Mouse (Mus musculus): ENCODE results near the gene Fscn3. TPM values are rescaled to one million over a fixed set of nuclear protein-coding genes. Genes with fewer than 3 reads are reported as not detected.

Gene Fscn3
- polyA plus RNA-seq, 1 experiment: not detected

DNA sequence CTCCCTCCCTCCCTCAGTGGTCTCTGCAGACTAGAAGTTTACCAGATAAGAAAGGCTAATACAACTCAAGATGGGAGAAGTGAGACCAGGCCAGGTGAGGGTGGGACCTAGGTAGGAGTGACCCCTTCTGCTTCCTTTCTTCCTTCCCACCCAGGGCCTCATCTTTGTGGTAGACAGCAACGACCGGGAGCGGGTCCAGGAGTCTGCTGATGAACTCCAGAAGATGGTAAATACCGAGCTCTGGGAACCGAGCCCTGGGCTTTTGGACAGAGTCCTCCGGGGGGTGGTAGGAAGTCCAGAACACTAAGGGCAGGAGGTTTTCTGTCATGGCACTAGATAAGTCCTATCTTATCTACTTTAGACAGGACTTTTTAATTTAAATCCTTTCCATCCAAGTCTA is 2.6 kb upstream of the Fscn3 start:
- no peak for DNase-seq (ENCODE audit: low spot score)

DNA sequence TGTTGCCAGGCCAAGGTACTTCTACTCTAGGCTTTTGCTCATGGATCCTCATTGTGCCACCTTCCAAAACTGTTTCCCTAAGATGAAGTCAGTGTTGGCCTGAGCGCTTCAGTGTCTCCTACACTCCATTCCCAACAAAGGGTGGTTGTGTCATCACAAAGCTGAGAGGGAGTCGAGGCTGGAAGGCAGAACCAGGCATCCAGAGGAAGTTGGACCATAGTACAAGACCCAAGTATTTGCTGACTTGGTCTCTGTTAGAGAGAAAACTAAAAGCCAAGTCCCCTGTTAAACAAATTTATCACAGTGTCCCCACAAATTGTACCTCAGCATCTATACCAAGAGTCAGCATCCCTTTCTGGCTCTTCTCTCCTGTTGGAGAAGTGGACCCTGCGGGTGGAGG is 701 bp downstream of the Fscn3 start, which contains the start of gene Gcc1:
Gene Gcc1 (minus strand): TSS at position 101 of the 400 bp plus-strand sequence.
- DNase-seq (ENCODE audit: low spot score): no peak

DNA sequence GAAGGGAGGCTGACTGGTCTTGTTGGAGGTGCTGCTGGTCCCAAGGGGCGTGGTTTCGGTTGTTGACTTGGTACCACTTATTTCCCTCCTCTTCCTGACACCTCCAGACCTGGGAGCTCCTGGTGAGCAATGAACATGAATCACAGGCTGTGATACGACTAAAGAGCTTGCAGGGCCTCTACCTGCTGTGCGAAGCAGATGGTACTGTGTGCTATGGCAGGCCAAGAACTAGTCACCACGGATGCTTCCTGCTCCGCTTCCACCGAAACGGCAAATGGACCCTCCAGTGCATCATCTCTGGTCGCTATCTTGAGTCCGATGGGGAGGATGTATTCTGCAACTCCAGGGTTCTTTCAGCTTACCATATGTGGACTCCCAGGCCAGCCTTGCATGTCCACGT is 2.3 kb downstream of the Fscn3 start:
- no peak for DNase-seq (ENCODE audit: low spot score)

GRCm38 (mm10) chr6:28430795-28431537 is 3.4 kb downstream of the Fscn3 start:
- DNase-seq (ENCODE audit: low spot score): no peak

GRCm38 (mm10) chr6:28431538-28431855 is 3.9 kb downstream of the Fscn3 start:
- no peak for DNase-seq (ENCODE audit: low spot score)

DNA sequence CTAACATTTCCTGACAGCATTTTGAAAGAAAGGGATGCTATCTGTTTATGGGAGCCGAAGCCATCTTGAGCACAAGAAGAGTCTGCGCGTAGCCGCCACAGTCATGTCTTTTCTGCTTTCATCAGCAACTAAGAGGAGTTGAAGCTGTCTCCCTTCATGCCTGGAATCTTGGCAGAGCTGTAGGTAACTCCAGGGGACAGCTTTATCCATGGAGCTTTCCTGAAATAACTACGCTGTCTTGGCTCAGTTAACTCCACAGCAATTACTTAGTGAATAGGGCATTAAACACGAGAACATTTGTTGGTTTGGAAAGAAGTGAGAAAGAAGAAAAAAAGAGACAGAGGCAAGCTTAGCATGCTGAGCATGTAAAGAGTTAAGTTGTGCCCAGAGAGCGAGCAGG is 20.3 kb downstream of the Fscn3 start:
- DNase-seq (ENCODE audit: low spot score): no peak

DNA sequence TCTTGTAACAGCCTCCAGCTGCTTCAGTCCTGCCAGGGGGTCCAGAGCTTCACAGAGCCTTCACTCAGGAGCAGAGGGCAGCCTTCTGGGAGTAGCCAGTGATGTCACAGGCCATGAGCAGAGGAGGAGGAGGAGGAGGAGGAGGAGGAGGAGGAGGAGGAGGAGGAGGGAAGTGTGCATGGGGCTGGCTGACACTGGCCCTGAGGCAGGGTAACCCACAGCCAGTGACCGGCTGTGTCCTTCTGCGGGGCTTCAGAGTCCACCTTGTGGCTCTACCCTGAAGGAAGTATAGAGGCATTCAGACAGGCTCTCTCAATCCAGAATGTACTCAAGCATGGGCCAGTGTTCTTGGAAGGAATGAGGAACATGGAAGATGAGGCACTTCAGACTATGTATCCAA is 21.7 kb downstream of the Fscn3 start, which contains the start of gene Pax4:
Gene Pax4 (minus strand): TSS at position 101 of the 400 bp plus-strand sequence.
- DNase-seq (ENCODE audit: low spot score): no peak

- no peak for DNase-seq (ENCODE audit: low spot score)
These were observed 22.9 kb downstream of the Fscn3 start for GRCm38 (mm10) chr6:28450481-28450880.

DNA sequence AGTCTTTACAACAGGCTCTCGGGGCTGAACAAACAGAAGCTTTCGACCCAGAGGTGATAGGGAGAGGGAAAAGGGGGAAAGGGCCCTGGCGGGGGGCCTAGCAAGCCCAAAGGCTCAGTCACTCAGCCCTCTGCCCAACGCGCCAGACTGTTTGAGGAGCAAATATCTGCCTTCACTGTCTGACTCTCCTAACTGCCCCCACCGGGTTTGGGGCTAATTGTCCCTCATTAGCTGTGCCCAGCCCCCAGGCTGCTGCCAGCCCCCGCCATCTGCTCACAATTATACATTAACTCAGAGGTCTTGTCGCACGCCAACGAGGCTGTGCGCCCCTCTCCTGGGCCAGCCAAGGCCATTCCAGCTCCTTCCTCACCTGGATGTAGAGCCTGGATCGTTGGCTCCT is 23.4 kb downstream of the Fscn3 start:
- no peak for DNase-seq (ENCODE audit: low spot score)

DNA sequence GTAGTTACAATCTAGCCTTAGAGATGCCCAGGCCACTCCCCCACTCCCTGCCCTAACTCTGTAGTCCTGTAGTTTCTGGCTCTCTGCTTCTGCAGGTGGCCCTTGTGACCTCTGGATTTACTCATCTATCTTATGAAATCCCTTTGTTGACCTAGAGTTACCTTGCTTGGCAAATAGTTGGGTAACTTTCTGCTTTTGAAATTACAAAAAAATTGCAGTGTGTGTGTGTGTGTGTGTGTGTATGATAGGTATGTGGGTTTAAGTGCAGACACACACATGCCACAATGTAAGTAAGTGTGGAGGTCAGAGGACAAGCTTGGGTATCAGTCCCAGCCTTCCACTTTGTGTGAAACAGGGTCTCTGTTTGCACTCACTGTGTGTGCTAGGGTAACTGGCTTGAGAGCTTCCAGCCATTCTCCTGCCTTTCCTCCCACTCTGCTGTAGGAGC is 31.7 kb downstream of the Fscn3 start:
- no peak for DNase-seq (ENCODE audit: low spot score)

DNA sequence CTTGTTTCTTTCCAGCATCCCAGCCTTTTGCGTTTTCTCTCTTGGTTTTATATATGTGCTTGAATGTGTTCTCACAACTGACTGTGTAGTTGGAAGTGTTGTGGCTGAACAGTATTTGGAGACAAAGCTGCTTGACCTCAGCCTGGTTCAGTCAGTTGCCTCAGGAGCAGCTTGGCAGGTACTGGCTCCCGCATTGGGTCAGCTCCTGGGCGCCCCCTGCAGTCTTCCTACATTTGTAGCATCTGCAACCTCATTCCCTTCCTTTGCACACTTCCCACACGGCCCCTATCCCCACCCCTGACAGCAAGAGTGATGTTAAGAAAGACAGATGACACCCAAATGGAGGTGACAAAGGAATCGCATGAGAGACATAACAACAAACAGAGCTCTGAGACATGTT is 32.9 kb downstream of the Fscn3 start:
- DNase-seq (ENCODE audit: low spot score): peak; percentile 40

- no peak for DNase-seq (ENCODE audit: low spot score)
These were observed 37.0 kb downstream of the Fscn3 start for GRCm38 (mm10) chr6:28464630-28465029.

- DNase-seq (ENCODE audit: low spot score): no peak
These were observed 42.5 kb downstream of the Fscn3 start for GRCm38 (mm10) chr6:28470017-28470602.

DNA sequence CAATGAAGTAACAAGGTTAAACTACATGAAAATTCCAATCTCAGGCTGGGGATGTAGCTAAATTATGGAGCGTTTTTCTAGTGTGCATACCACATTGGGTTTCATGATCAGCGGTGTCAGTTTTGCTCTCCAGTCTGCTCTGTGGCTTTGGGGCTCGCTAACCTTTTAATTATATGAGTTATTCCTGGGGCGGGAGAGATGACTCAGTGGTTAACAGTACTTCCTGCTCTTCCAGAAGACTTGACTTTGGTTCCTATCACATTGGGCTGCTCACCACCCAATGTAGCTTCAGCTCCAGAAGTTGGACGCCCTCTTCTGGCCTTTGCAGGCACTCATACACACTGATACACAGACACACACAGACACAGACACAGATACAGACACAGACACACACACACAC is 43.0 kb downstream of the Fscn3 start:
- DNase-seq (ENCODE audit: low spot score): no peak

GRCm38 (mm10) chr6:28471284-28472035 is 43.9 kb downstream of the Fscn3 start:
- no peak for DNase-seq (ENCODE audit: low spot score)

- DNase-seq (ENCODE audit: low spot score): no peak
These were observed 46.6 kb downstream of the Fscn3 start for GRCm38 (mm10) chr6:28474211-28474610.

- no peak for DNase-seq (ENCODE audit: low spot score)
These were observed 47.2 kb downstream of the Fscn3 start, which contains the start of gene Snd1 for GRCm38 (mm10) chr6:28474839-28475238. Snd1 (plus strand) TSS chr6:28475139.

DNA sequence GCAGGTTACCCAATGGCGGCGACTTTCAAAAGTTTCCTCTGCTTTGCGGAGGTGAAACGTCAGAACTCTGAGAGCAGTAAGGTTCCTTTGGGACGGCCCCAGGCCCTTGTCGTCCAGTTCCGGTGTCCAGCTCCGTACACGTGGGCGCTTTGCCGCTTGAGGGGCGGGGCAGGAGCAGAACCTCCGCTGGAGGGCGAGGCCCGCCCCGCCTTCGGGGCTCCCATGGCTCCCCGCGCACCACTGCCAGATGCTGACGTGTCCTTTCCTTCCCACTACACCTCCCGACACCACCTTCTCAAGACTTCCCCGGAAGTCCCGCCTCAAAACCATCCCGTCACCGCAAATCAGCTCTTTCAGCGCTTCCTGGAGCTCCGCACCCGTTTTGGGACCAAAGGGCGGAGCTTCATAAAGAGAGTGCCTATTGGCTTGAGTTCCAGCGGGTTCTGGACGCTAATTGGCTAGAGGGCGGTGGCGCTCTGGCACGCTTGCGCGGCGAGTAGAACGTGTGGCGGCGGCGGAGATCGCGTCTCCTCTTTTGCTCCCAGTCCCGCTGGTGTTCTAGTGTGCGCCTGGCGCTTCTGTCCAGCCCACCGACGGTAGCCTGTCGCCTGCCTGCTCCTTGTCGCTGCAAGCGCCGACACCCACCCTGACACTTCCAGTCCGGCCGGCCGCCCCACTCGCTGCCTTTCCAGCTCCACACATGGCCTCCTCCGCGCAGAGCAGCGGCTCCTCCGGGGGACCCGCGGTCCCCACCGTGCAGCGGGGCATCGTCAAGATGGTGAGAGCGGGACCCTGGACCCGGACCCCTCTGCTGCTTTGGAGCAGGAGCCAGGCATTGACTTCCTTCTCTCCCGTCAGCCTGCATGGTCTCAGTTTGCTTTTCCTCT is 52.5 kb downstream of the Fscn3 start:
- DNase-seq (ENCODE audit: low spot score): peak; percentile 85

- no peak for DNase-seq (ENCODE audit: low spot score)
These were observed 53.3 kb downstream of the Fscn3 start for GRCm38 (mm10) chr6:28480752-28481492.

GRCm38 (mm10) chr6:28482711-28483315 is 55.2 kb downstream of the Fscn3 start:
- DNase-seq (ENCODE audit: low spot score): no peak

DNA sequence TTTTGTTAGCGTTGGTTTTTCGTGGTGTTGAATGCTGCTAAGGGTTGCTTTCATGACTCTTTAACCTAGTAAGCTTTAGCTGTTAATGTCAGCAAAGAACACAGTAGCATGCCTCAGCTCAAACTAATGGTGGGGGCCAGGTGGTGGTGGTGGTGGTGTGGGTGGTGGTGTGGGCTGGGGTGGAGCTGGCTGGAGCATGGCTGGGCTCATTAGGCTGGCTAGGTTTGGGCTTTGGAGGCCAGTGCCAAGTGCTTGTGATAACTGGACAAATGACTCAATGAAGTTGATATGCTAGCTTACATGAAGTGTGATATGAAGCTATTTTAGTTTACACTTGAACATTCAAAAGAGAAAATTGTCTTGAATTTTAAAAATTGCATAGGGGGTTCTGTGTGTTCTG is 58.4 kb downstream of the Fscn3 start:
- no peak for DNase-seq (ENCODE audit: low spot score)

Data from urinary bladder, adult 2 months (tissue).